9 mouse cellular contexts compared by ENCODE assay signal in genomic region chr7:75553667-75554045, GRCm38 (mm10).
DNase-seq lines count a peak whose midpoint lies in the region; ATAC-seq and TF ChIP-seq lines count a peak whose summit lies in the region.
"Had no signal": no experiment of that assay in that cellular context is flagged by ENCODE, and none has a peak within 500 bp of the region (broad histone marks: within the 10 kb centered on the region; RNA-seq: fewer than 3 reads in every experiment).

No protein-coding gene starts in this region.

- H3K79me2 ChIP-seq in liver, adult 2 months (ENCODE audit: control insufficient read depth, insufficient read depth, low read length) = peaks cover 8% of the 10 kb centered on the region
- no peaks in the 10 kb centered on the region for H3K79me2 ChIP-seq in MEL (ENCODE audit: control insufficient read depth, insufficient read depth, low read length, poor library complexity)

- H3K27ac ChIP-seq in liver, adult 2 months (replicated peaks; ENCODE audit: insufficient read depth, low read depth, low read length) = no peak overlapping the region
- H3K27ac ChIP-seq in liver, embryonic 12.5 days = no peak overlapping the region
- no peak overlapping the region for H3K27ac ChIP-seq in MEL (ENCODE audit: control insufficient read depth, low read depth, low read length)
- H3K27ac ChIP-seq in stomach, embryonic 14.5 days (ENCODE audit: low read length) = peak overlapping the region; percentile 35
- no peak overlapping the region for H3K27ac ChIP-seq in forebrain, embryonic 13.5 days
- H3K27ac ChIP-seq: embryonic facial prominence, embryonic 12.5 days; liver, embryonic 15.5 days had no signal

- H3K36me3 ChIP-seq in liver, adult 2 months (ENCODE audit: control insufficient read depth, insufficient read depth, low read length) = no peaks in the 10 kb centered on the region
- H3K36me3 ChIP-seq in liver, embryonic 12.5 days = no peaks in the 10 kb centered on the region
- no peaks in the 10 kb centered on the region for H3K36me3 ChIP-seq in MEL (ENCODE audit: control insufficient read depth in 1 of 2, insufficient read depth in 2 of 2, low read length in 2 of 2)
- H3K36me3 ChIP-seq in stomach, embryonic 14.5 days (ENCODE audit: control insufficient read depth, insufficient read depth, low read length) = no peaks in the 10 kb centered on the region
- no peaks in the 10 kb centered on the region for H3K36me3 ChIP-seq in forebrain, embryonic 13.5 days (ENCODE audit: poor library complexity, severe bottlenecking)
- H3K36me3 ChIP-seq: embryonic facial prominence, embryonic 12.5 days; liver, embryonic 15.5 days had no signal

- no peak for TF ChIP-seq POLR2A in liver, adult 2 months (IDR thresholded peaks at IDR 0.05; ENCODE audit: extremely low read depth, insufficient read depth, low read length)
- no peak for TF ChIP-seq POLR2A in MEL (IDR thresholded peaks at IDR 0.05; ENCODE audit: control insufficient read depth in 1 of 2, insufficient read depth in 1 of 2, low read depth in 1 of 2, low read length in 2 of 2, poor library complexity in 1 of 2)

- no peak for TF ChIP-seq EP300 in MEL (IDR thresholded peaks at IDR 0.05; ENCODE audit: low read depth in 1 of 2, low read length in 2 of 2)

- no peak overlapping the region for H3K4me2 ChIP-seq in liver, embryonic 12.5 days
- H3K4me2 ChIP-seq in stomach, embryonic 14.5 days (replicated peaks; ENCODE audit: low read depth, low read length) = no peak overlapping the region
- H3K4me2 ChIP-seq in forebrain, embryonic 13.5 days = no peak overlapping the region
- H3K4me2 ChIP-seq: embryonic facial prominence, embryonic 12.5 days; liver, embryonic 15.5 days had no signal

- no peak overlapping the region for H3K9ac ChIP-seq in liver, adult 2 months (ENCODE audit: low read depth, low read length)
- H3K9ac ChIP-seq in liver, embryonic 12.5 days = no peak overlapping the region
- H3K9ac ChIP-seq in MEL (ENCODE audit: control insufficient read depth, low read depth, low read length, poor library complexity, severe bottlenecking) = no peak overlapping the region
- no peak overlapping the region for H3K9ac ChIP-seq in stomach, embryonic 14.5 days (replicated peaks; ENCODE audit: low read depth, low read length)
- H3K9ac ChIP-seq in forebrain, embryonic 13.5 days = no peak overlapping the region
- H3K9ac ChIP-seq: embryonic facial prominence, embryonic 12.5 days; liver, embryonic 15.5 days had no signal

- H3K4me1 ChIP-seq in liver, adult 2 months (ENCODE audit: control insufficient read depth, insufficient read depth, low read length) = peaks cover 10% of the 10 kb centered on the region
- H3K4me1 ChIP-seq in liver, embryonic 12.5 days = peaks cover 17% of the 10 kb centered on the region
- H3K4me1 ChIP-seq in MEL (ENCODE audit: control insufficient read depth in 1 of 2, insufficient read depth in 2 of 2, low read length in 2 of 2) = no peaks in the 10 kb centered on the region
- peaks cover 48% of the 10 kb centered on the region for H3K4me1 ChIP-seq in stomach, embryonic 14.5 days (ENCODE audit: control insufficient read depth, insufficient read depth, low read length)
- no peaks in the 10 kb centered on the region for H3K4me1 ChIP-seq in forebrain, embryonic 13.5 days

- TF ChIP-seq CTCF in liver, adult 2 months (IDR thresholded peaks at IDR 0.05; ENCODE audit: low read depth, low read length) = peak; percentile 55
- peak; percentile 42 to 66 (median 54) for TF ChIP-seq CTCF in MEL (IDR thresholded peaks at IDR 0.05 in 2 of 3, conservative IDR thresholded peaks at IDR 0.05 in 1 of 3; ENCODE audit: control insufficient read depth in 1 of 3, insufficient read depth in 1 of 3, low read depth in 2 of 3, low read length in 3 of 3, poor library complexity in 1 of 3, severe bottlenecking in 1 of 3)

- ATAC-seq in liver, embryonic 12.5 days = no peak
- peak; percentile 81 for ATAC-seq in erythroblast, adult 5-6 weeks (replicated peaks; ENCODE audit: low FRiP score, poor library complexity, severe bottlenecking)
- ATAC-seq in stomach, embryonic 14.5 days (ENCODE audit: insufficient number of reproducible peaks, insufficient read depth, low FRiP score, low read depth) = no peak
- no peak for ATAC-seq in forebrain, embryonic 13.5 days

- H3K4me3 ChIP-seq in liver, adult 2 months (ENCODE audit: insufficient read depth, low read depth, low read length) = no peak overlapping the region
- no peak overlapping the region for H3K4me3 ChIP-seq in liver, embryonic 12.5 days
- H3K4me3 ChIP-seq in MEL (ENCODE audit: control insufficient read depth in 1 of 2, insufficient read depth in 1 of 2, low read depth in 2 of 2, low read length in 2 of 2) = no peak overlapping the region
- H3K4me3 ChIP-seq in stomach, embryonic 14.5 days (ENCODE audit: low read depth, low read length) = no peak overlapping the region
- no peak overlapping the region for H3K4me3 ChIP-seq in forebrain, embryonic 13.5 days
- H3K4me3 ChIP-seq: embryonic facial prominence, embryonic 12.5 days; liver, embryonic 15.5 days had no signal

- peak; percentile 64 for TF ChIP-seq RAD21 in MEL (IDR thresholded peaks at IDR 0.05; ENCODE audit: low read depth, low read length)

- H3K27me3 ChIP-seq in liver, adult 2 months (ENCODE audit: control insufficient read depth, insufficient read depth, low read length) = no peaks in the 10 kb centered on the region
- no peaks in the 10 kb centered on the region for H3K27me3 ChIP-seq in liver, embryonic 12.5 days (replicated peaks)
- no peaks in the 10 kb centered on the region for H3K27me3 ChIP-seq in MEL (ENCODE audit: control insufficient read depth in 1 of 2, insufficient read depth in 2 of 2, low read length in 2 of 2)
- H3K27me3 ChIP-seq in stomach, embryonic 14.5 days (ENCODE audit: control insufficient read depth, insufficient read depth, low read length) = no peaks in the 10 kb centered on the region
- no peaks in the 10 kb centered on the region for H3K27me3 ChIP-seq in forebrain, embryonic 13.5 days
- H3K27me3 ChIP-seq: embryonic facial prominence, embryonic 12.5 days; liver, embryonic 15.5 days had no signal

- no peak for DNase-seq in liver, adult 2 months (ENCODE audit: extremely low read depth, low read depth, low spot score)
- peak; percentile 46 for DNase-seq in MEL (ENCODE audit: low read depth, low spot score)
- DNase-seq in urinary bladder, postnatal 25 days (ENCODE audit: low spot score) = no peak

- H3K9me3 ChIP-seq in liver, embryonic 12.5 days (replicated peaks) = no peaks in the 10 kb centered on the region
- H3K9me3 ChIP-seq in MEL (replicated peaks; ENCODE audit: insufficient read depth, low read length) = no peaks in the 10 kb centered on the region
- H3K9me3 ChIP-seq in stomach, embryonic 14.5 days (ENCODE audit: control insufficient read depth, low read depth, low read length) = no peaks in the 10 kb centered on the region
- H3K9me3 ChIP-seq in forebrain, embryonic 13.5 days (replicated peaks) = no peaks in the 10 kb centered on the region
- H3K9me3 ChIP-seq: embryonic facial prominence, embryonic 12.5 days; liver, embryonic 15.5 days had no signal

TF ChIP-seq in MEL, 35 proteins besides CTCF, POLR2A, EP300 and RAD21:
- TF ChIP-seq SMC3 (IDR thresholded peaks at IDR 0.05; ENCODE audit: low read depth, low read length) = peak; percentile 65
- no peak for TF ChIP-seq GATA1 (IDR thresholded peaks at IDR 0.05; ENCODE audit: low read depth, low read length)
- no peak for TF ChIP-seq MXI1 (IDR thresholded peaks at IDR 0.05; ENCODE audit: low read depth, low read length)
- no peak for TF ChIP-seq ELF1 (IDR thresholded peaks at IDR 0.05; ENCODE audit: low read depth, low read length)
- TF ChIP-seq BHLHE40 (IDR thresholded peaks at IDR 0.05; ENCODE audit: borderline replicate concordance, low read depth, low read length) = no peak
- TF ChIP-seq GABPA (IDR thresholded peaks at IDR 0.05; ENCODE audit: low read depth, low read length) = no peak
- TF ChIP-seq USF2 (IDR thresholded peaks at IDR 0.05; ENCODE audit: borderline replicate concordance in 1 of 2, insufficient read depth in 1 of 2, low read depth in 1 of 2, low read length in 2 of 2) = no peak
- TF ChIP-seq MAZ (IDR thresholded peaks at IDR 0.05; ENCODE audit: low read depth, low read length) = no peak
- TF ChIP-seq KAT2A (conservative IDR thresholded peaks at IDR 0.05; ENCODE audit: low read depth, low read length) = no peak
- no peak for TF ChIP-seq TAL1 (IDR thresholded peaks at IDR 0.05; ENCODE audit: low read length)
- peak; percentile 25 for TF ChIP-seq ZC3H11A (IDR thresholded peaks at IDR 0.05; ENCODE audit: low read depth, low read length)
- no peak for TF ChIP-seq MAX (IDR thresholded peaks at IDR 0.05; ENCODE audit: low read length)
- no peak for TF ChIP-seq UBTF (IDR thresholded peaks at IDR 0.05; ENCODE audit: borderline replicate concordance, insufficient read depth, low read depth, low read length)
